Mouse (Mus musculus): Measurements from ENCODE around the gene Ston1.

- TF ChIP-seq POLR2A (IDR thresholded peaks at IDR 0.05; ENCODE audit: borderline replicate concordance, extremely low read depth, low read depth, low read length) (no peak), CTCF (IDR thresholded peaks at IDR 0.05; ENCODE audit: insufficient read depth, low read length) (no peak)
These were observed 33.1 kb downstream of the Ston1 start for GRCm38 (mm10) chr17:88630554-88630948.

Measured in lung, adult 2 months (tissue).